Mouse (Mus musculus): ENCODE results near the gene Tfeb.
A peak's percentile ranks its signal among the peaks of the same experiment; 100 is the strongest.

Gene Tfeb

GRCm38 (mm10) chr17:47754246-47754645, 17.4 kb downstream of the Tfeb start:
- DNase-seq = no peak

- DNase-seq = no peak
These were observed 19.5 kb downstream of the Tfeb start for GRCm38 (mm10) chr17:47756366-47756765.

GRCm38 (mm10) chr17:47757056-47757610, 20.3 kb downstream of the Tfeb start:
- no peak for DNase-seq

- DNase-seq = no peak
These were observed 23.0 kb downstream of the Tfeb start for GRCm38 (mm10) chr17:47759702-47760410.

GRCm38 (mm10) chr17:47762028-47762427, 25.2 kb downstream of the Tfeb start:
- DNase-seq = no peak

GRCm38 (mm10) chr17:47762518-47763340, 25.9 kb downstream of the Tfeb start:
- DNase-seq = peak; percentile 61

- DNase-seq = no peak
These were observed 29.2 kb downstream of the Tfeb start for GRCm38 (mm10) chr17:47765986-47766385.

- DNase-seq = no peak
These were observed 29.7 kb downstream of the Tfeb start for GRCm38 (mm10) chr17:47766407-47767043.

GRCm38 (mm10) chr17:47767081-47767455, 30.2 kb downstream of the Tfeb start:
- no peak for DNase-seq

- DNase-seq = no peak
These were observed 30.8 kb downstream of the Tfeb start for GRCm38 (mm10) chr17:47767456-47768141.

- no peak for DNase-seq
These were observed 32.0 kb downstream of the Tfeb start for GRCm38 (mm10) chr17:47768707-47769276.

- DNase-seq = no peak
These were observed 32.8 kb downstream of the Tfeb start for GRCm38 (mm10) chr17:47769389-47770299.

- no peak for DNase-seq
These were observed 36.8 kb downstream of the Tfeb start for GRCm38 (mm10) chr17:47773604-47774003.

- DNase-seq = no peak
These were observed 40.3 kb downstream of the Tfeb start for GRCm38 (mm10) chr17:47777141-47777540.

GRCm38 (mm10) chr17:47780470-47780869, 43.6 kb downstream of the Tfeb start:
- DNase-seq = no peak

- DNase-seq = no peak
These were observed 45.7 kb downstream of the Tfeb start for GRCm38 (mm10) chr17:47782486-47782885.

GRCm38 (mm10) chr17:47783445-47784223, 46.8 kb downstream of the Tfeb start:
- DNase-seq = no peak

GRCm38 (mm10) chr17:47784411-47784810, 47.6 kb downstream of the Tfeb start:
- no peak for DNase-seq

- DNase-seq = no peak
These were observed 50.8 kb downstream of the Tfeb start for GRCm38 (mm10) chr17:47787632-47788031.

- no peak for DNase-seq
These were observed 51.5 kb downstream of the Tfeb start for GRCm38 (mm10) chr17:47788306-47788705.

- no peak for DNase-seq
These were observed 52.2 kb downstream of the Tfeb start for GRCm38 (mm10) chr17:47788996-47789395.
